Mouse (Mus musculus) ES-Bruce4 (cell line): Measurements from ENCODE around the gene Cep70.

Experiments used
- CTCF ChIP-seq: IDR thresholded peaks from one replicate; pipeline ENCODE4 v1.8.1; 2011; ENCODE audit warnings: low read depth, low read length
- EP300 ChIP-seq: IDR thresholded peaks from 2 replicates; pipeline ENCODE4 v1.6.1; 2011; ENCODE audit warnings: low read depth, low read length; ENCODE audit not compliant: insufficient read depth
- POLR2A ChIP-seq: IDR thresholded peaks from one replicate; pipeline ENCODE4 v1.8.1; 2011; ENCODE audit warnings: low read length; ENCODE audit not compliant: insufficient read depth

DNA sequence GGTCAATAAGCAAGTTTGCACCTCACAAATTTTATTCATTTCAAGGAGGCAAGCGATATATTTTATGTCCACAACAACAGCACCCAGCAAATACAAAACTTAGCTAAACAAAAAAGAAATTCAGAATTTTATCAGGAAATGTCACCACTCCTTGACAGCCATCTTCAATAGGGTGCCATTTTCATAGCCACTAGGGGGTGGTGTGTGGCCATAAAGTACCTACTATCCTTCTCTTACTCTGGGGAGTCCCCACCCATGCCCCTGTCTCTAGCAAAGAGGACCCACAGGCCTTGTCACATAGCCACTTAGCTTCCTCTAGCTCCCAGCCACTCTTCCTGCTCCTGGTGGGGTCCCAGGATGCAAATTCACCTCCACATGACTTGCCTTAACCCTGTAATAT is 96.0 kb downstream of the Cep70 start:
- no peak for TF ChIP-seq POLR2A
- TF ChIP-seq EP300: no peak
- peak; percentile 15 for TF ChIP-seq CTCF
